Mouse (Mus musculus) E14TG2a.4 (cell line): ENCODE measurements at regions not wholly inside any gene's neighbourhood (a gene's known extent, or its start where the extent isn't known, plus 50 kb on each side); places are given as distances from the start of the nearest gene placed in this dataset.

ENCODE experiments used
- H3K27me3 ChIP-seq: 2 replicates; pipeline ENCODE4 v1.6.1; 2014; ENCODE audit warnings: low read length, control low read depth; ENCODE audit not compliant: insufficient read depth
- H3K36me3 ChIP-seq: 2 replicates; pipeline ENCODE4 v1.6.1; 2014; ENCODE audit warnings: low read length, control low read depth; ENCODE audit not compliant: insufficient read depth
- H3K4me1 ChIP-seq: replicated peaks from 2 replicates; pipeline ENCODE4 v1.6.1; 2014; ENCODE audit warnings: low read depth, low read length, control low read depth
- H3K4me3 ChIP-seq: replicated peaks from 2 replicates; pipeline ENCODE4 v1.5.1; 2014; ENCODE audit warnings: mild to moderate bottlenecking, low read length
- H3K9me3 ChIP-seq: 2 replicates; pipeline ENCODE4 v1.6.1; 2014; ENCODE audit warnings: low read length, control low read depth
- CTCF ChIP-seq: conservative IDR thresholded peaks from 2 replicates; pipeline ENCODE4 v1.5.1; 2014; ENCODE audit warnings: low read length
- NANOG ChIP-seq: IDR thresholded peaks from 2 replicates; pipeline ENCODE4 v1.6.1; 2014; ENCODE audit warnings: borderline replicate concordance, low read length, mixed read lengths
- POU5F1 ChIP-seq: IDR thresholded peaks from 2 replicates; pipeline ENCODE4 v1.6.1; 2014; ENCODE audit warnings: low read length, borderline replicate concordance

GRCm38 (mm10) chr13:115911524-115912459 is 397.7 kb downstream of the Isl1 start:
- Histone ChIP-seq H3K36me3 (no peaks in the 10 kb centered on the region), H3K4me3 (no peak overlapping the region), H3K4me1 (no peaks in the 10 kb centered on the region), H3K27me3 (no peaks in the 10 kb centered on the region), H3K9me3 (no peaks in the 10 kb centered on the region)
- TF ChIP-seq POU5F1 (no peak), CTCF (no peak), NANOG (no peak)

- Histone ChIP-seq H3K27me3 (no peaks in the 10 kb centered on the region), H3K4me3 (no peak overlapping the region), H3K9me3 (no peaks in the 10 kb centered on the region), H3K36me3 (no peaks in the 10 kb centered on the region), H3K4me1 (no peaks in the 10 kb centered on the region)
- TF ChIP-seq POU5F1 (no peak), CTCF (no peak), NANOG (no peak)
Observed at GRCm38 (mm10) chr13:115910866-115911449, 398.5 kb downstream of the Isl1 start.

GRCm38 (mm10) chr13:115880616-115881015 is 428.9 kb downstream of the Isl1 start:
- Histone ChIP-seq H3K4me1 (no peaks in the 10 kb centered on the region), H3K4me3 (no peak overlapping the region), H3K27me3 (no peaks in the 10 kb centered on the region), H3K36me3 (no peaks in the 10 kb centered on the region), H3K9me3 (no peaks in the 10 kb centered on the region)
- TF ChIP-seq POU5F1 (no peak), NANOG (no peak), CTCF (no peak)

GRCm38 (mm10) chr13:115860480-115860879 is 449.0 kb downstream of the Isl1 start:
- Histone ChIP-seq H3K36me3 (no peaks in the 10 kb centered on the region), H3K4me1 (no peaks in the 10 kb centered on the region), H3K27me3 (no peaks in the 10 kb centered on the region), H3K4me3 (no peak overlapping the region), H3K9me3 (no peaks in the 10 kb centered on the region)
- TF ChIP-seq NANOG, result no peak
- no peak for TF ChIP-seq CTCF
- no peak for TF ChIP-seq POU5F1

GRCm38 (mm10) chr13:115856632-115857031 is 452.9 kb downstream of the Isl1 start:
- H3K9me3 ChIP-seq, result no peaks in the 10 kb centered on the region
- H3K36me3 ChIP-seq, result no peaks in the 10 kb centered on the region
- H3K4me1 ChIP-seq, result no peaks in the 10 kb centered on the region
- TF ChIP-seq NANOG (no peak), POU5F1 (no peak), CTCF (no peak)
- no peaks in the 10 kb centered on the region for H3K27me3 ChIP-seq
- no peak overlapping the region for H3K4me3 ChIP-seq

GRCm38 (mm10) chr13:115852689-115853356 is 456.7 kb downstream of the Isl1 start:
- no peaks in the 10 kb centered on the region for H3K4me1 ChIP-seq
- no peak overlapping the region for H3K4me3 ChIP-seq
- no peaks in the 10 kb centered on the region for H3K36me3 ChIP-seq
- H3K27me3 ChIP-seq, result no peaks in the 10 kb centered on the region
- TF ChIP-seq POU5F1 (no peak), NANOG (no peak), CTCF (no peak)
- no peaks in the 10 kb centered on the region for H3K9me3 ChIP-seq

- Histone ChIP-seq H3K9me3 (no peaks in the 10 kb centered on the region), H3K27me3 (no peaks in the 10 kb centered on the region), H3K4me1 (no peaks in the 10 kb centered on the region), H3K36me3 (no peaks in the 10 kb centered on the region), H3K4me3 (no peak overlapping the region)
- no peak for TF ChIP-seq CTCF
- TF ChIP-seq NANOG, result no peak
- no peak for TF ChIP-seq POU5F1
Observed at GRCm38 (mm10) chr13:115843121-115843520, 466.4 kb downstream of the Isl1 start.

GRCm38 (mm10) chr13:115836203-115836768 is 473.2 kb downstream of the Isl1 start:
- Histone ChIP-seq H3K27me3 (no peaks in the 10 kb centered on the region), H3K4me1 (no peaks in the 10 kb centered on the region), H3K4me3 (no peak overlapping the region), H3K9me3 (no peaks in the 10 kb centered on the region), H3K36me3 (no peaks in the 10 kb centered on the region)
- TF ChIP-seq CTCF (no peak), POU5F1 (no peak), NANOG (no peak)
